Mouse (Mus musculus) CH12.LX (cell line): ENCODE results near the gene Ccl5. TPM values are rescaled to one million over a fixed set of nuclear protein-coding genes. Genes with fewer than 3 reads are reported as not detected.

ENCODE experiments used
- DNase-seq: peaks from one replicate; pipeline ENCODE4 v3.0.0-alpha.2; 2013; ENCODE audit errors: extremely low read depth
- H3K27ac ChIP-seq: 2 replicates; pipeline ENCODE4 v1.5.1; 2012; ENCODE audit warnings: low read depth, mild to moderate bottlenecking, control low read depth, moderate library complexity; ENCODE audit not compliant: insufficient read depth
- H3K27me3 ChIP-seq: replicated peaks from 2 replicates; pipeline ENCODE3; 2012; ENCODE audit warnings: inconsistent platforms
- H3K36me3 ChIP-seq, 2 experiments: replicated peaks in 1 of 2; 2 replicates each; pipeline versions ENCODE3 to v1.6.1; 2012; ENCODE audit warnings: inconsistent platforms in 1 of 2, low read length in 1 of 2, mild to moderate bottlenecking in 1 of 2, mixed read lengths in 1 of 2, moderate library complexity in 1 of 2; ENCODE audit not compliant: control insufficient read depth in 1 of 2, insufficient read depth in 1 of 2
- H3K4me1 ChIP-seq, 2 experiments: 2 replicates each; pipeline ENCODE4 v1.6.1; 2012; ENCODE audit warnings: inconsistent platforms in 1 of 2, moderate library complexity in 1 of 2; ENCODE audit not compliant: insufficient read depth in 2 of 2, control insufficient read depth in 1 of 2
- H3K4me2 ChIP-seq: 2 replicates; pipeline ENCODE4 v1.6.1; 2012; ENCODE audit warnings: low read depth, mild to moderate bottlenecking, control low read depth; ENCODE audit not compliant: poor library complexity, insufficient read depth, severe bottlenecking
- H3K4me3 ChIP-seq, 3 experiments: fragments of 150-350 bp in 1 of 3; sonication (generic) in 1 of 3; replicated peaks in 1 of 3; 2 replicates each; pipeline versions ENCODE3 to v1.5.1; 2011 to 2012; ENCODE audit warnings: low read depth in 2 of 3, low read length in 2 of 3, mild to moderate bottlenecking in 2 of 3, moderate library complexity in 2 of 3, control low read depth in 1 of 3, improper control_type of control experiment in 1 of 3, inconsistent platforms in 1 of 3, mixed read lengths in 1 of 3; ENCODE audit not compliant: poor library complexity in 1 of 3
- H3K79me2 ChIP-seq: replicated peaks from 2 replicates; pipeline ENCODE4 v1.6.1; 2012; ENCODE audit warnings: mild to moderate bottlenecking, moderate library complexity; ENCODE audit not compliant: control insufficient read depth, poor library complexity, insufficient read depth, severe bottlenecking; ENCODE audit errors: extremely low read depth
- H3K9ac ChIP-seq: 2 replicates; pipeline ENCODE4 v1.6.1; 2012; ENCODE audit warnings: low read depth, mild to moderate bottlenecking, control low read depth, moderate library complexity; ENCODE audit not compliant: insufficient read depth
- H3K9me3 ChIP-seq: replicated peaks from 2 replicates; pipeline ENCODE3; 2012; ENCODE audit warnings: low read length, inconsistent platforms, mixed read lengths
- BHLHE40 ChIP-seq: IDR thresholded peaks from 2 replicates; pipeline ENCODE4 v1.6.1; 2011; ENCODE audit warnings: mild to moderate bottlenecking, low read depth, low read length, improper control_type of control experiment
- CHD1 ChIP-seq: IDR thresholded peaks from 2 replicates; pipeline ENCODE4 v1.6.1; 2012; ENCODE audit warnings: low read depth, low read length, improper control_type of control experiment, inconsistent platforms
- CHD2 ChIP-seq: IDR thresholded peaks from 2 replicates; pipeline ENCODE4 v1.6.1; 2011; ENCODE audit warnings: low read length, improper control_type of control experiment
- E2F4 ChIP-seq: IDR thresholded peaks from 2 replicates; pipeline ENCODE4 v1.6.1; 2011; ENCODE audit warnings: low read depth, low read length, improper control_type of control experiment; ENCODE audit not compliant: insufficient replicate concordance
- ELF1 ChIP-seq: IDR thresholded peaks from 2 replicates; pipeline ENCODE4 v1.6.1; 2014; ENCODE audit warnings: low read depth, mild to moderate bottlenecking, inconsistent platforms, low read length, improper control_type of control experiment
- EP300 ChIP-seq: IDR thresholded peaks from 2 replicates; pipeline ENCODE4 v1.6.1; 2011; ENCODE audit warnings: low read length, improper control_type of control experiment
- ETS1 ChIP-seq: conservative IDR thresholded peaks from 2 replicates; pipeline ENCODE4 v1.6.1; 2012; ENCODE audit warnings: low read depth, mild to moderate bottlenecking, inconsistent platforms, low read length, improper control_type of control experiment, moderate library complexity
- GABPA ChIP-seq: IDR thresholded peaks from 2 replicates; pipeline ENCODE4 v1.6.1; 2012; ENCODE audit warnings: low read depth, low read length, improper control_type of control experiment, inconsistent platforms; ENCODE audit not compliant: insufficient replicate concordance
- IRF4 ChIP-seq: IDR thresholded peaks from 2 replicates; pipeline ENCODE4 v1.6.1; 2014; ENCODE audit warnings: low read depth, mild to moderate bottlenecking, inconsistent platforms, low read length, improper control_type of control experiment
- JUND ChIP-seq: conservative IDR thresholded peaks from 2 replicates; pipeline ENCODE4 v1.6.1; 2011; ENCODE audit warnings: low read depth, low read length, improper control_type of control experiment
- MAX ChIP-seq: IDR thresholded peaks from 2 replicates; pipeline ENCODE4 v1.6.1; 2011; ENCODE audit warnings: low read length, improper control_type of control experiment
- MAZ ChIP-seq: IDR thresholded peaks from 2 replicates; pipeline ENCODE4 v1.6.1; 2012; ENCODE audit warnings: low read depth, mild to moderate bottlenecking, inconsistent platforms, low read length, improper control_type of control experiment, moderate library complexity
- MEF2A ChIP-seq: IDR thresholded peaks from 2 replicates; pipeline ENCODE4 v1.6.1; 2014; ENCODE audit warnings: low read depth, mild to moderate bottlenecking, inconsistent platforms, low read length, improper control_type of control experiment, borderline replicate concordance
- MXI1 ChIP-seq: IDR thresholded peaks from 2 replicates; pipeline ENCODE4 v1.6.1; 2011; ENCODE audit warnings: mild to moderate bottlenecking, low read depth, low read length, improper control_type of control experiment
- MYC ChIP-seq: IDR thresholded peaks from 2 replicates; pipeline ENCODE4 v1.6.1; 2011; ENCODE audit warnings: low read depth, mild to moderate bottlenecking, improper control_type of control experiment, low read length
- NELFE ChIP-seq: IDR thresholded peaks from 2 replicates; pipeline ENCODE4 v1.6.1; 2011; ENCODE audit warnings: low read depth, low read length, improper control_type of control experiment
- NRF1 ChIP-seq: IDR thresholded peaks from 2 replicates; pipeline ENCODE4 v1.6.1; 2014; ENCODE audit warnings: low read depth, mild to moderate bottlenecking, inconsistent platforms, low read length, improper control_type of control experiment, moderate library complexity
- PAX5 ChIP-seq: IDR thresholded peaks from 2 replicates; pipeline ENCODE4 v1.6.1; 2012; ENCODE audit warnings: low read length, inconsistent platforms, mixed read lengths
- POLR2A ChIP-seq: IDR thresholded peaks from 2 replicates; pipeline ENCODE4 v1.6.1; 2011; ENCODE audit warnings: low read depth, mild to moderate bottlenecking, improper control_type of control experiment, low read length
- POLR2AphosphoS2 ChIP-seq: IDR thresholded peaks from 2 replicates; pipeline ENCODE4 v1.6.1; 2011; ENCODE audit warnings: low read depth, low read length, improper control_type of control experiment
- RAD21 ChIP-seq: IDR thresholded peaks from 2 replicates; pipeline ENCODE4 v1.6.1; 2011; ENCODE audit warnings: low read depth, mild to moderate bottlenecking, low read length, improper control_type of control experiment, moderate library complexity
- RCOR1 ChIP-seq: conservative IDR thresholded peaks from 2 replicates; pipeline ENCODE4 v1.6.1; 2012; ENCODE audit warnings: low read depth, mild to moderate bottlenecking, inconsistent platforms, low read length, improper control_type of control experiment
- SIN3A ChIP-seq: IDR thresholded peaks from 2 replicates; pipeline ENCODE4 v1.6.1; 2012; ENCODE audit warnings: low read length, improper control_type of control experiment, inconsistent platforms
- SMC3 ChIP-seq: IDR thresholded peaks from 2 replicates; pipeline ENCODE4 v1.6.1; 2011; ENCODE audit warnings: low read depth, low read length, improper control_type of control experiment
- TBP ChIP-seq: conservative IDR thresholded peaks from 2 replicates; pipeline ENCODE4 v1.6.1; 2011; ENCODE audit warnings: low read depth, low read length, improper control_type of control experiment
- UBTF ChIP-seq: IDR thresholded peaks from 2 replicates; pipeline ENCODE4 v1.6.1; 2012; ENCODE audit warnings: low read depth, mild to moderate bottlenecking, inconsistent platforms, low read length, improper control_type of control experiment, moderate library complexity
- USF1 ChIP-seq: IDR thresholded peaks from 2 replicates; pipeline ENCODE4 v1.6.1; 2014; ENCODE audit warnings: low read depth, mild to moderate bottlenecking, inconsistent platforms, low read length, improper control_type of control experiment
- USF2 ChIP-seq: conservative IDR thresholded peaks from 2 replicates; pipeline ENCODE4 v1.6.1; 2011; ENCODE audit warnings: low read depth, low read length, improper control_type of control experiment
- ZC3H11A ChIP-seq: IDR thresholded peaks from 2 replicates; pipeline ENCODE4 v1.6.1; 2012; ENCODE audit warnings: low read depth, mild to moderate bottlenecking, inconsistent platforms, low read length, improper control_type of control experiment
- ZKSCAN1 ChIP-seq: IDR thresholded peaks from 2 replicates; pipeline ENCODE4 v1.6.1; 2012; ENCODE audit warnings: low read depth, inconsistent platforms, low read length, improper control_type of control experiment, borderline replicate concordance
- ZMIZ1 ChIP-seq: IDR thresholded peaks from 2 replicates; pipeline ENCODE4 v1.6.1; 2012; ENCODE audit warnings: low read depth, mild to moderate bottlenecking, inconsistent platforms, low read length, improper control_type of control experiment
- ZNF384 ChIP-seq: IDR thresholded peaks from 2 replicates; pipeline ENCODE4 v1.6.1; 2012; ENCODE audit warnings: low read depth, low read length, improper control_type of control experiment, inconsistent platforms
- dilution Hi-C: fragments of 300-500 bp; cut with MboI; formaldehyde crosslinking; loops from 2 replicates; pipeline ENCODE4 v1.14.3; 2020; ENCODE audit warnings: low sequenced_read_pairs; ENCODE audit not compliant: extremely low pct_unique_long_range_greater_than_20kb, extremely low pct_ligation_motif_present
- in situ Hi-C: fragments of 300-500 bp; cut with MboI; formaldehyde crosslinking; loops from 3 replicates; pipeline ENCODE4 v1.14.3; 2019; ENCODE audit warnings: low sequenced_read_pairs, low pct_ligation_motif_present, low pct_unique_long_range_greater_than_20kb, mixed read lengths
- polyA plus RNA-seq: library from polyadenylated mRNA; unstranded; fragments of >175 nt; gene quantifications from 2 replicates; pipeline ENCODE4 v1.2.1, GENCODE M21; 2012; ENCODE audit warnings: low read depth; ENCODE audit not compliant: insufficient read length
- total RNA-seq, 2 experiments: library from RNA; depleted of rRNA; stranded (reverse); fragments of 300-350 nt in 1 of 2; fragments of >200 nt in 1 of 2; gene quantifications; 2 replicates each; pipeline ENCODE4 v1.2.3; 2012 to 2014

Gene Ccl5
- total and polyA plus RNA-seq, 3 experiments: 0.60 to 1.3 (median 0.68) TPM

GRCm38 (mm10) chr11:83534609-83535423, 4.5 kb upstream of the Ccl5 start (continued):
- no peak for TF ChIP-seq PAX5
- TF ChIP-seq ZMIZ1: 0 out of 2 replicates have a peak, but pooled peaks have one; percentile 55
- peak; percentile 42; the same call in 1 of the 2 replicates for TF ChIP-seq CHD1
- peak; percentile 51 for TF ChIP-seq ELF1
- peak; percentile 35 for TF ChIP-seq JUND
- TF ChIP-seq BHLHE40: peak; percentile 98
- TF ChIP-seq USF2: peak; percentile 52
- TF ChIP-seq CHD2: peak; percentile 65
- TF ChIP-seq IRF4: peak; percentile 95
- peak; percentile 84 for TF ChIP-seq MXI1
- no peak; the same call in 1 of the 2 replicates for TF ChIP-seq RAD21
- no peak for TF ChIP-seq NRF1
- peak; percentile 48; the same call in 1 of the 2 replicates for TF ChIP-seq RCOR1
- TF ChIP-seq NELFE: peak; percentile 38; the same call in 1 of the 2 replicates
- no peak for TF ChIP-seq ZKSCAN1
- 0 out of 2 replicates have a peak, but pooled peaks have one; percentile 49 for TF ChIP-seq MAZ
- no peak for TF ChIP-seq ZC3H11A

GRCm38 (mm10) chr11:83534143-83534542, 3.8 kb upstream of the Ccl5 start:
- 0 out of 2 replicates have a peak overlapping the region, but pooled peaks have one; percentile 5 for H3K9ac ChIP-seq
- H3K4me1 ChIP-seq: peaks cover 39 to 66% of the 10 kb centered on the region in 2 experiments
- peaks cover 0 to 14% of the 10 kb centered on the region in 2 experiments for H3K36me3 ChIP-seq
- no peaks in the 10 kb centered on the region for H3K9me3 ChIP-seq
- dilution Hi-C loops: no loop called here
- H3K4me2 ChIP-seq: peak overlapping the region; percentile 73
- peak overlapping the region; percentile 65 for H3K27ac ChIP-seq
- H3K4me3 ChIP-seq: peak overlapping the region; percentile 11 to 41 (median 14)
- TF ChIP-seq ZMIZ1: no peak
- no peak for TF ChIP-seq POLR2AphosphoS2
- TF ChIP-seq ETS1: no peak
- TF ChIP-seq IRF4: 0 out of 2 replicates have a peak, but pooled peaks have one; percentile 40
- TF ChIP-seq ZNF384: no peak
- no peak for TF ChIP-seq MYC
- TF ChIP-seq MXI1: no peak
- TF ChIP-seq GABPA: no peak
- TF ChIP-seq USF2: no peak
- TF ChIP-seq SMC3: no peak
- no peak for TF ChIP-seq EP300
- no peak for TF ChIP-seq E2F4
- TF ChIP-seq POLR2A: no peak
- TF ChIP-seq CHD1: no peak
- TF ChIP-seq CHD2: no peak; the same call in 1 of the 2 replicates
- TF ChIP-seq MAX: peak; percentile 3; the same call in 1 of the 2 replicates
- no peak for TF ChIP-seq TBP
- TF ChIP-seq MAZ: no peak
- TF ChIP-seq MEF2A: no peak
- TF ChIP-seq USF1: no peak
- TF ChIP-seq UBTF: peak; percentile 28; the same call in 1 of the 2 replicates
- TF ChIP-seq BHLHE40: no peak
- no peak for TF ChIP-seq RAD21
- no peak for TF ChIP-seq SIN3A
- in situ Hi-C loops: no loop called here
- DNase-seq: no peak
- H3K79me2 ChIP-seq: no peaks in the 10 kb centered on the region
- no peaks in the 10 kb centered on the region for H3K27me3 ChIP-seq
